Mouse (Mus musculus) liver, embryonic 14.5 days (tissue): ENCODE data around the gene Msh5. TPM values are rescaled to one million over a fixed set of nuclear protein-coding genes. Genes with fewer than 3 reads are reported as not detected.

ENCODE experiments used
- ATAC-seq: fragments of 200-750 bp; cut with Nextera tagmentation; 2 replicates; pipeline ENCODE4 v1.8.0; 2017; ENCODE audit warnings: moderate number of reproducible peaks, mild to moderate bottlenecking, moderate library complexity; ENCODE audit not compliant: insufficient read depth
- DNase-seq, 3 experiments: peaks; one replicate each; pipeline ENCODE4 v3.0.0-alpha.2; 2012 to 2013; ENCODE audit warnings: low read depth in 3 of 3, low spot score in 3 of 3
- H3K27ac ChIP-seq: fragments of 300-500 bp; sonication (generic); 2 replicates; pipeline ENCODE4 v1.5.1; 2014; ENCODE audit warnings: moderate library complexity, mild to moderate bottlenecking, control low read depth, inconsistent platforms
- H3K27me3 ChIP-seq: fragments of 300-500 bp; sonication (generic); 2 replicates; pipeline ENCODE4 v1.6.1; 2014; ENCODE audit warnings: mild to moderate bottlenecking, low read length, moderate library complexity; ENCODE audit not compliant: control insufficient read depth, insufficient read depth
- H3K36me3 ChIP-seq: fragments of 300-500 bp; sonication (generic); replicated peaks from 2 replicates; pipeline ENCODE4 v1.6.1; 2014; ENCODE audit warnings: low read depth; ENCODE audit not compliant: control insufficient read depth, insufficient read depth
- H3K4me1 ChIP-seq, 2 experiments: fragments of 200-500 bp in 1 of 2; fragments of 300-500 bp in 1 of 2; sonication (generic) in 1 of 2; replicated peaks; 2 replicates each; pipeline ENCODE4 v1.6.1; 2012 to 2014; ENCODE audit warnings: antibody characterized with exemption in 1 of 2, inconsistent platforms in 1 of 2, low read length in 1 of 2; ENCODE audit not compliant: control insufficient read depth in 2 of 2, insufficient read depth in 2 of 2
- H3K4me2 ChIP-seq: fragments of 300-500 bp; sonication (generic); 2 replicates; pipeline ENCODE4 v1.6.1; 2014; ENCODE audit warnings: low read depth, mild to moderate bottlenecking, control low read depth, moderate library complexity
- H3K4me3 ChIP-seq, 2 experiments: fragments of 200-500 bp in 1 of 2; fragments of 300-500 bp in 1 of 2; sonication (generic) in 1 of 2; 2 replicates each; pipeline ENCODE4 v1.5.1; 2012 to 2014; ENCODE audit warnings: low read depth in 2 of 2, low read length in 2 of 2, mild to moderate bottlenecking in 2 of 2, control low read depth in 1 of 2, inconsistent platforms in 1 of 2, moderate library complexity in 1 of 2; ENCODE audit not compliant: insufficient read depth in 1 of 2
- H3K9ac ChIP-seq: fragments of 300-500 bp; sonication (generic); replicated peaks from 2 replicates; pipeline ENCODE4 v1.6.1; 2014; ENCODE audit warnings: mild to moderate bottlenecking, control low read depth, moderate library complexity
- H3K9me3 ChIP-seq: fragments of 300-500 bp; sonication (generic); 2 replicates; pipeline ENCODE4 v1.6.1; 2016; ENCODE audit warnings: low read length, mixed read lengths; ENCODE audit not compliant: control insufficient read depth
- CTCF ChIP-seq: IDR thresholded peaks from 2 replicates; pipeline ENCODE4 v1.5.1; 2016; ENCODE audit warnings: antibody characterized with exemption, low read depth, control low read depth
- EP300 ChIP-seq: IDR thresholded peaks from 2 replicates; pipeline ENCODE4 v1.6.1; 2016; ENCODE audit warnings: antibody characterized with exemption, low read depth
- WGBS: fragments of 180-500 bp; shearing (Covaris S2); extraction: QIAGEN DNeasy Blood & Tissue Kit; methylation state at CpG from one replicate; pipeline ENCODE4 v1.1.7; 2014; ENCODE audit not compliant: insufficient replicate concordance; 5-methylcytosine and 5-hydroxymethylcytosine counted together
- polyA plus RNA-seq, 2 experiments: library from polyadenylated mRNA; depleted of rRNA in 1 of 2; stranded (reverse) in 1 of 2; unstranded in 1 of 2; fragments of >200 nt; fragmentation: Nextera tagmentation in 1 of 2; extraction: Ambion mirVana in 1 of 2; gene quantifications; 2 replicates each; pipeline versions ENCODE4 v1.2.1 to v1.2.3; 2012 to 2014

Msh5 gene
- polyA plus RNA-seq, 2 experiments = 2.3 to 4.3 TPM

- no peaks in the 10 kb centered on the region for H3K27me3 ChIP-seq
- TF ChIP-seq CTCF (no peak), EP300 (no peak)
- H3K9ac ChIP-seq = no peak overlapping the region
- no peak overlapping the region for H3K4me2 ChIP-seq
- H3K4me1 ChIP-seq = peaks cover 17 to 31% of the 10 kb centered on the region in 2 experiments
- no peak overlapping the region for H3K27ac ChIP-seq
- WGBS = 64% methylated on average over 8 of the region's 8 CpGs
- ATAC-seq (no peak), DNase-seq (no peak)
- H3K9me3 ChIP-seq = no peaks in the 10 kb centered on the region
- no peaks in the 10 kb centered on the region for H3K36me3 ChIP-seq
- no peak overlapping the region for H3K4me3 ChIP-seq
These were observed 23.9 kb downstream of the Msh5 start for GRCm38 (mm10) chr17:35022541-35023060.

GRCm38 (mm10) chr17:35021842-35022477 lies 24.6 kb downstream of the Msh5 start:
- peak overlapping the region; percentile 55 for H3K4me2 ChIP-seq
- no peaks in the 10 kb centered on the region for H3K27me3 ChIP-seq
- peaks cover 17 to 30% of the 10 kb centered on the region in 2 experiments for H3K4me1 ChIP-seq
- H3K27ac ChIP-seq = peak overlapping the region; percentile 23
- DNase-seq (peak; percentile 64 to 78 (median 72)), ATAC-seq (peak; percentile 90)
- no peak overlapping the region for H3K9ac ChIP-seq
- H3K4me3 ChIP-seq = no peak overlapping the region; a peak in 1 of 4 replicates
- no peaks in the 10 kb centered on the region for H3K36me3 ChIP-seq
- 5% methylated on average over 6 of the region's 6 CpGs for WGBS
- no peaks in the 10 kb centered on the region for H3K9me3 ChIP-seq
- TF ChIP-seq EP300 (peak; percentile 89), CTCF (no peak; the same call in 1 of the 2 replicates)

- H3K36me3 ChIP-seq = no peaks in the 10 kb centered on the region; the same call in 1 of the 2 replicates
- peak; percentile 21; the same call in 1 of the 2 replicates for ATAC-seq
- H3K9me3 ChIP-seq = no peaks in the 10 kb centered on the region
- peak overlapping the region in 1 of 2 experiments; percentile 16; a peak in 2 of 4 replicates for H3K4me3 ChIP-seq
- H3K4me2 ChIP-seq = peak overlapping the region; percentile 55
- H3K27ac ChIP-seq = peak overlapping the region; percentile 23
- peaks cover 17 to 30% of the 10 kb centered on the region in 2 experiments for H3K4me1 ChIP-seq
- TF ChIP-seq EP300 (no peak), CTCF (peak; percentile 100)
- peak; percentile 54 to 71 (median 60) for DNase-seq
- no peak overlapping the region for H3K9ac ChIP-seq
- 5% methylated on average over 17 of the region's 17 CpGs for WGBS
- no peaks in the 10 kb centered on the region for H3K27me3 ChIP-seq
These were observed 25.3 kb downstream of the Msh5 start for GRCm38 (mm10) chr17:35021163-35021808.

GRCm38 (mm10) chr17:35020551-35020950 lies 26.0 kb downstream of the Msh5 start:
- Histone ChIP-seq H3K4me1 (peaks cover 17 to 30% of the 10 kb centered on the region in 2 experiments), H3K9me3 (no peaks in the 10 kb centered on the region), H3K4me3 (no peak overlapping the region), H3K36me3 (peaks cover 6% of the 10 kb centered on the region), H3K27ac (no peak overlapping the region), H3K4me2 (no peak overlapping the region), H3K9ac (no peak overlapping the region), H3K27me3 (no peaks in the 10 kb centered on the region)
- WGBS = 82% methylated on average over 8 of the region's 8 CpGs
- no peak for DNase-seq
- no peak for TF ChIP-seq CTCF
- no peak for TF ChIP-seq EP300
- ATAC-seq = no peak

GRCm38 (mm10) chr17:35019894-35020293 lies 26.7 kb downstream of the Msh5 start:
- H3K36me3 ChIP-seq = peaks cover 13% of the 10 kb centered on the region
- H3K9ac ChIP-seq = no peak overlapping the region
- ATAC-seq (no peak), DNase-seq (no peak)
- H3K27ac ChIP-seq = no peak overlapping the region
- no peak overlapping the region for H3K4me2 ChIP-seq
- 74% methylated on average over 11 of the region's 11 CpGs for WGBS
- TF ChIP-seq EP300 (no peak), CTCF (no peak)
- H3K27me3 ChIP-seq = no peaks in the 10 kb centered on the region
- peaks cover 17 to 29% of the 10 kb centered on the region in 2 experiments for H3K4me1 ChIP-seq
- no peak overlapping the region for H3K4me3 ChIP-seq
- no peaks in the 10 kb centered on the region for H3K9me3 ChIP-seq
